Mouse (Mus musculus) embryonic facial prominence, embryonic 14.5 days (tissue): ENCODE data around the gene Tbc1d25. TPM values are rescaled to one million over a fixed set of nuclear protein-coding genes. Genes with fewer than 3 reads are reported as not detected.

ENCODE experiments used
- polyA plus RNA-seq: library from polyadenylated mRNA; unstranded; fragments of >200 nt; fragmentation: Nextera tagmentation; extraction: Ambion mirVana; gene quantifications from 2 replicates; pipeline ENCODE4 v1.2.1, GENCODE M21; 2014

The Tbc1d25 gene
- polyA plus RNA-seq, 1 experiment from 2014 or later, result 13.3 TPM

Other genes starting within 250 kb of the Tbc1d25 start
- gene Eras, start 247.6 kb downstream of the Tbc1d25 start, polyA plus RNA-seq, result not detected in 2 replicates
- 24.0 and 27.7 TPM in 2 replicates for gene Hdac6, start 228.3 kb downstream of the Tbc1d25 start, polyA plus RNA-seq
- gene Gata1, start 198.1 kb downstream of the Tbc1d25 start, polyA plus RNA-seq, result 0.86 and 1.4 TPM in 2 replicates
- gene Glod5, start 157.7 kb downstream of the Tbc1d25 start, polyA plus RNA-seq, result not detected in 2 replicates
- 42.5 and 47.6 TPM in 2 replicates for gene Suv39h1, start 101.4 kb downstream of the Tbc1d25 start, polyA plus RNA-seq
- 0.97 and 1.0 TPM in 2 replicates for gene Was, start 85.7 kb downstream of the Tbc1d25 start, polyA plus RNA-seq
- 19.3 and 21.8 TPM in 2 replicates for gene Wdr13, start 43.3 kb downstream of the Tbc1d25 start, polyA plus RNA-seq
- 420 and 489 TPM in 2 replicates for gene Rbm3, start 30.3 kb downstream of the Tbc1d25 start, polyA plus RNA-seq
- 31.4 and 31.9 TPM in 2 replicates for gene Ebp, start 17.3 kb upstream of the Tbc1d25 start, polyA plus RNA-seq
- gene Porcn, start 30.3 kb upstream of the Tbc1d25 start, polyA plus RNA-seq, result 9.0 and 10.9 TPM in 2 replicates
- 40.5 and 42.8 TPM in 2 replicates for gene Ftsj1, start 76.2 kb upstream of the Tbc1d25 start, polyA plus RNA-seq
- gene Slc38a5, start 95.0 kb upstream of the Tbc1d25 start, polyA plus RNA-seq, result 0.56 and 0.89 TPM in 2 replicates
- not detected in 2 replicates for gene Ssxb10, start 151.2 kb upstream of the Tbc1d25 start, polyA plus RNA-seq
- gene Ssxb9, start 190.8 kb upstream of the Tbc1d25 start, polyA plus RNA-seq, result not detected in 2 replicates
- not detected in 2 replicates for gene Ssxb1, start 237.1 kb upstream of the Tbc1d25 start, polyA plus RNA-seq